Mouse (Mus musculus) intestine, embryonic 16.5 days (tissue): ENCODE measurements at regions not wholly inside any gene's neighbourhood (a gene's known extent, or its start where the extent isn't known, plus 50 kb on each side); places are given as distances from the start of the nearest gene placed in this dataset.

Experiments used
- ATAC-seq: fragments of 200-750 bp; cut with Nextera tagmentation; 2 replicates; pipeline ENCODE4 v1.8.0; 2017; ENCODE audit warnings: moderate TSS enrichment, moderate library complexity
- H3K27ac ChIP-seq: fragments of 300-500 bp; sonication (generic); 2 replicates; pipeline ENCODE4 v1.5.1; 2014; ENCODE audit warnings: mild to moderate bottlenecking, low read length
- H3K27me3 ChIP-seq: fragments of 300-500 bp; sonication (generic); replicated peaks from 2 replicates; pipeline ENCODE4 v1.6.1; 2014; ENCODE audit warnings: low read length, control low read depth, mixed read lengths; ENCODE audit not compliant: control insufficient read depth, insufficient read depth
- H3K36me3 ChIP-seq: fragments of 300-500 bp; sonication (generic); 2 replicates; pipeline ENCODE4 v1.6.1; 2014; ENCODE audit warnings: low read length, control low read depth; ENCODE audit not compliant: control insufficient read depth, insufficient read depth
- H3K4me1 ChIP-seq: fragments of 300-500 bp; sonication (generic); 2 replicates; pipeline ENCODE4 v1.6.1; 2014; ENCODE audit warnings: low read length, control low read depth, mixed read lengths; ENCODE audit not compliant: control insufficient read depth, insufficient read depth
- H3K4me2 ChIP-seq: fragments of 300-500 bp; sonication (generic); 2 replicates; pipeline ENCODE4 v1.6.1; 2014; ENCODE audit warnings: low read depth, low read length, control low read depth
- H3K4me3 ChIP-seq: fragments of 300-500 bp; sonication (generic); 2 replicates; pipeline ENCODE4 v1.5.1; 2014; ENCODE audit warnings: mild to moderate bottlenecking, low read length
- H3K9ac ChIP-seq: fragments of 300-500 bp; sonication (generic); 2 replicates; pipeline ENCODE4 v1.6.1; 2014; ENCODE audit warnings: low read depth, low read length
- H3K9me3 ChIP-seq: fragments of 300-500 bp; sonication (generic); 2 replicates; pipeline ENCODE4 v1.6.1; 2016; ENCODE audit warnings: low read length, control low read depth; ENCODE audit not compliant: control insufficient read depth
- WGBS: fragments of 180-500 bp; shearing (Covaris S2); extraction: QIAGEN DNeasy Blood & Tissue Kit; methylation state at CpG from one replicate; pipeline ENCODE4 v1.1.7; 2014; 5-methylcytosine and 5-hydroxymethylcytosine counted together

- WGBS = 79% methylated on average over 2 of the region's 2 CpGs
- H3K36me3 ChIP-seq = no peaks in the 10 kb centered on the region
Measured at GRCm38 (mm10) chr3:148419462-148420074, 570.8 kb downstream of the Adgrl2 start.

GRCm38 (mm10) chr3:148418067-148418466 is 572.3 kb downstream of the Adgrl2 start:
- Histone ChIP-seq H3K4me1 (peaks cover 4% of the 10 kb centered on the region; the same call in 1 of the 2 replicates), H3K9me3 (no peaks in the 10 kb centered on the region), H3K27ac (no peak overlapping the region), H3K4me2 (no peak overlapping the region; the same call in 1 of the 2 replicates), H3K36me3 (no peaks in the 10 kb centered on the region), H3K27me3 (no peaks in the 10 kb centered on the region), H3K4me3 (no peak overlapping the region), H3K9ac (no peak overlapping the region)
- 5% methylated on average over 6 of the region's 6 CpGs for WGBS
- no peak for ATAC-seq

More at GRCm38 (mm10) chr3:148419462-148420074, 570.8 kb downstream of the Adgrl2 start:
- Histone ChIP-seq H3K9me3 (no peaks in the 10 kb centered on the region), H3K4me3 (no peak overlapping the region), H3K9ac (no peak overlapping the region), H3K27me3 (no peaks in the 10 kb centered on the region), H3K4me1 (peaks cover 4% of the 10 kb centered on the region; the same call in 1 of the 2 replicates), H3K4me2 (no peak overlapping the region), H3K27ac (no peak overlapping the region)
- ATAC-seq = no peak

- no peak for ATAC-seq
Measured at GRCm38 (mm10) chr3:148415443-148415842, 574.9 kb downstream of the Adgrl2 start.

GRCm38 (mm10) chr3:148413027-148413426 is 577.3 kb downstream of the Adgrl2 start:
- 83% methylated on average over 1 of the region's 1 CpGs for WGBS
- Histone ChIP-seq H3K27ac (no peak overlapping the region), H3K9ac (no peak overlapping the region), H3K4me1 (peaks cover 3% of the 10 kb centered on the region; the same call in 1 of the 2 replicates), H3K4me3 (no peak overlapping the region), H3K27me3 (no peaks in the 10 kb centered on the region), H3K4me2 (no peak overlapping the region), H3K36me3 (no peaks in the 10 kb centered on the region), H3K9me3 (no peaks in the 10 kb centered on the region)
- ATAC-seq = no peak

More at GRCm38 (mm10) chr3:148415443-148415842, 574.9 kb downstream of the Adgrl2 start:
- Histone ChIP-seq H3K9ac (no peak overlapping the region), H3K9me3 (no peaks in the 10 kb centered on the region), H3K27ac (no peak overlapping the region), H3K36me3 (no peaks in the 10 kb centered on the region), H3K27me3 (no peaks in the 10 kb centered on the region), H3K4me1 (peaks cover 4% of the 10 kb centered on the region; the same call in 1 of the 2 replicates), H3K4me2 (no peak overlapping the region), H3K4me3 (no peak overlapping the region)
- WGBS = 85% methylated on average over 7 of the region's 7 CpGs

GRCm38 (mm10) chr3:148412191-148412590 is 578.2 kb downstream of the Adgrl2 start:
- Histone ChIP-seq H3K9me3 (no peaks in the 10 kb centered on the region), H3K4me2 (no peak overlapping the region), H3K27me3 (no peaks in the 10 kb centered on the region), H3K27ac (no peak overlapping the region), H3K9ac (no peak overlapping the region), H3K4me3 (no peak overlapping the region), H3K4me1 (no peaks in the 10 kb centered on the region), H3K36me3 (no peaks in the 10 kb centered on the region)
- 70% methylated on average over 1 of the region's 1 CpGs for WGBS
- ATAC-seq = no peak

GRCm38 (mm10) chr3:148398349-148398748 is 592.0 kb downstream of the Adgrl2 start:
- Histone ChIP-seq H3K4me3 (no peak overlapping the region), H3K9me3 (no peaks in the 10 kb centered on the region), H3K9ac (no peak overlapping the region), H3K36me3 (no peaks in the 10 kb centered on the region), H3K27ac (no peak overlapping the region), H3K27me3 (no peaks in the 10 kb centered on the region), H3K4me1 (no peaks in the 10 kb centered on the region), H3K4me2 (no peak overlapping the region)
- ATAC-seq = no peak
- WGBS = 40% methylated on average over 7 of the region's 7 CpGs

GRCm38 (mm10) chr3:148387550-148387949 is 602.8 kb downstream of the Adgrl2 start:
- Histone ChIP-seq H3K4me1 (no peaks in the 10 kb centered on the region), H3K9me3 (no peaks in the 10 kb centered on the region), H3K9ac (no peak overlapping the region), H3K4me3 (no peak overlapping the region), H3K27me3 (no peaks in the 10 kb centered on the region), H3K27ac (no peak overlapping the region), H3K4me2 (no peak overlapping the region), H3K36me3 (no peaks in the 10 kb centered on the region)
- no peak for ATAC-seq
- 75% methylated on average over 6 of the region's 6 CpGs for WGBS

GRCm38 (mm10) chr3:148385712-148386111 is 604.6 kb downstream of the Adgrl2 start:
- no peak overlapping the region for H3K4me3 ChIP-seq
- no peaks in the 10 kb centered on the region for H3K36me3 ChIP-seq
- H3K27ac ChIP-seq = no peak overlapping the region
- no peak for ATAC-seq
- no peaks in the 10 kb centered on the region for H3K9me3 ChIP-seq
- no peaks in the 10 kb centered on the region for H3K4me1 ChIP-seq
- WGBS = 95% methylated on average over 7 of the region's 7 CpGs
- no peaks in the 10 kb centered on the region for H3K27me3 ChIP-seq
- H3K9ac ChIP-seq = no peak overlapping the region
- no peak overlapping the region for H3K4me2 ChIP-seq

GRCm38 (mm10) chr3:148381057-148381456 is 609.3 kb downstream of the Adgrl2 start:
- H3K27me3 ChIP-seq = no peaks in the 10 kb centered on the region
- no peak overlapping the region for H3K27ac ChIP-seq
- no peak for ATAC-seq
- H3K9me3 ChIP-seq = no peaks in the 10 kb centered on the region
- no peak overlapping the region for H3K4me3 ChIP-seq
- WGBS = 90% methylated on average over 1 of the region's 1 CpGs
- H3K4me2 ChIP-seq = no peak overlapping the region
- H3K36me3 ChIP-seq = no peaks in the 10 kb centered on the region
- no peak overlapping the region for H3K9ac ChIP-seq
- H3K4me1 ChIP-seq = no peaks in the 10 kb centered on the region

- ATAC-seq = no peak
- Histone ChIP-seq H3K27me3 (no peaks in the 10 kb centered on the region), H3K4me2 (no peak overlapping the region), H3K27ac (no peak overlapping the region), H3K9me3 (no peaks in the 10 kb centered on the region), H3K4me3 (no peak overlapping the region), H3K4me1 (no peaks in the 10 kb centered on the region), H3K36me3 (no peaks in the 10 kb centered on the region), H3K9ac (no peak overlapping the region)
- 81% methylated on average over 5 of the region's 5 CpGs for WGBS
Measured at GRCm38 (mm10) chr3:148363331-148363730, 627.0 kb downstream of the Adgrl2 start.
